Mouse (Mus musculus): ENCODE results near the gene Hyls1. TPM values are rescaled to one million over a fixed set of nuclear protein-coding genes. Genes with fewer than 3 reads are reported as not detected.

The Hyls1 gene
- total RNA-seq, 2 experiments from 2014 or later = 9.2 to 10.6 TPM

DNA sequence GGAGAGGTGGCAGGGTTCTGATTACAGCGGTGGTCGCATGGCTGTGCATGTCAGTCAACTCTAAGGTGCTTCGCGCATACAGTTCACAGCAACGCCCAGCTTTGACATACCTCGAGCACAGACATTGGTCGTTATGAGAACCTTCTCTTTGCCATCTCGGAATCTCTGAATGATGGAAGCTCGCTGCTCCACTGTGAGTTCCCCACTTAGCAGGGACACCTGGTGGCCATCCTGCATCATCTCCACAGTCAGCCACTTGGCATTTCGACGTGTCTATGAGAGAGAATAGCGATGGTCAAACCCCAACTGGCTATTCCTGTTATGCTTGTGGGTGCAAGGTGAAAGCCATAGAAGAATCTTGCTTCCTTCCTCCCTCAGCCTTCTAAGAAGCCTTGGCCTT, 24.5 kb downstream of the Hyls1 start:
- DNase-seq (ENCODE audit: low spot score in 2 of 2) = no peak

- DNase-seq (ENCODE audit: low spot score in 2 of 2) = no peak
Measured at GRCm38 (mm10) chr9:35544666-35545065, 25.5 kb downstream of the Hyls1 start.

GRCm38 (mm10) chr9:35543099-35543860, 26.9 kb downstream of the Hyls1 start:
- DNase-seq (ENCODE audit: low spot score in 2 of 2) = no peak

DNA sequence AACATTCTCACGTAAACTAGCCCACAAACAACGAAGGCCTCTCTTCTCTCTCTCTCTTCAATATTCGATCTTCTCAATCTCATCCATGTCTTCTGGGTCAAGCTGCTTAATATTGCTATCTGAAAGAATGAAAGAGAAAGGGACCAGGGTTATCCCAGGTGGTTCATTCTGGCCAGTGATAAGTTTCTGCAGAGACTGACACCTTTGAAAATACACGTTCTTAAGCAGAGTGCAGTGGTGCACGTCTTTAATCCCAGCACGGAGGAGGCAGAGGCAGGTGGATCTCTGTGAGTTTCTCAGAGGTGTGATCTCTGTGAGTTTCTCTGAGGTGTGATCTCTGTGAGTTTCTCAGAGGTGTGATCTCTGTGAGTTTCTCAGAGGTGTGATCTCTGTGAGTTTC, 28.3 kb downstream of the Hyls1 start:
- no peak for DNase-seq (ENCODE audit: low spot score in 2 of 2)

GRCm38 (mm10) chr9:35541488-35541887, 28.7 kb downstream of the Hyls1 start:
- DNase-seq (ENCODE audit: low spot score in 2 of 2) = peak; percentile 69 to 71

- DNase-seq (ENCODE audit: low spot score in 2 of 2) = no peak
Measured at GRCm38 (mm10) chr9:35541024-35541423, 29.2 kb downstream of the Hyls1 start.

DNA sequence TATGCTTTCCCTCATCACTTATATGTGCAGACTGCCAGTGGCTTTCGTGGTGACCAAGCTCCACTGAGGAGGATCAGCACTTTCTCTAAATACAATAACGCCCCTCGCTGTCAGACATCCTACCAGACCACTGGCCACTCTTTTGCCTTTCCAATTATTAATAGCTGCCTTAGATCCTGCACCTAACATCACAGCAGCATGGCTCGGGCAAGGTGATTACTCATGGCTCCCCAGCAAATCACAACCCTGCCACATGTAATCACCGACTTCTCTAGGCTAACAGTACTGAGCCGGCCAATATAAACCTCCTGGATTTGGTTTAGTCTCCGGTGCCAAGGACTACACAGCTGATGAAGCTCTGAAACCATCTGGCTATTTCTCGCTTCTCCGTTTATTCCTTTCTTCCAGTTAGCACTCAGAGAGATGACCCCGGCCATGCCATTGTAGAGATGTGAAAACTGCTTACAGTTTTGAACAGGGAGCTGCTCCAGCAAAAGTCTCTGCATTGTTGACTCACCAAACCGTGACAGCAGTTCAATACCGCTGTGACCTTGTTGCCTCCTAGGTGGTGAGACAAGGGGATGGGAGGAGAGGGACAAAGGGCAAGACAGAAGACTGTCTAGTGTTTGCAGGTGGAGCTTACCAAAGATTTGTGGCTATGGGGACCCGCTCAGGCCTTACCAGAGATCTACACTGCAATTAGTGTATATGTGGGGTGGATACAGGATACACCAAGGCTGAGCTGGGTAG, 31.0 kb downstream of the Hyls1 start:
- no peak for DNase-seq (ENCODE audit: low spot score in 2 of 2)

GRCm38 (mm10) chr9:35535876-35536275, 34.3 kb downstream of the Hyls1 start:
- DNase-seq (ENCODE audit: low spot score in 2 of 2) = no peak

GRCm38 (mm10) chr9:35535110-35535509, 35.1 kb downstream of the Hyls1 start:
- peak in 1 of 2 experiments; percentile 74 for DNase-seq (ENCODE audit: low spot score in 2 of 2)

GRCm38 (mm10) chr9:35533266-35533665, 36.9 kb downstream of the Hyls1 start:
- no peak for DNase-seq (ENCODE audit: low spot score in 2 of 2)

DNA sequence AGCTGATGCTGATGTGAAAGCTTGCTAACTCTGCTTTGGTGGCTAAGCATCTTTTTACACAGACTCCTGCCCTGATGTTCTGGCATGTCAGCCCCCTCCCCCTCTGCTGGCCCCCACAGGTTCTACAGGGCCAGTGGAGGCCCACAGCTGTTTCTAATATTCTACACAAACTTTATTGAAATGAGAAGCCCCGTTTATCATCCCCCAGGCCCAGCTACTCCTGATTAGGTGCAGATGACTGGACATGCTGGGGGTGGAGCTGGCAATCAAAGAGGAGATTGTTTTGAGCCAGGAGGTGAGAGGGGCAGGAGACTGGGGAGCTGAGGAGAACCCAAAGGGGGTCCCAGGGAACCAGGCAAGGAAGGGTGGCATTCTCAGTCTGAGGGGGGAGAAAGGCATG, 40.4 kb downstream of the Hyls1 start:
- no peak for DNase-seq (ENCODE audit: low spot score in 2 of 2)

DNA sequence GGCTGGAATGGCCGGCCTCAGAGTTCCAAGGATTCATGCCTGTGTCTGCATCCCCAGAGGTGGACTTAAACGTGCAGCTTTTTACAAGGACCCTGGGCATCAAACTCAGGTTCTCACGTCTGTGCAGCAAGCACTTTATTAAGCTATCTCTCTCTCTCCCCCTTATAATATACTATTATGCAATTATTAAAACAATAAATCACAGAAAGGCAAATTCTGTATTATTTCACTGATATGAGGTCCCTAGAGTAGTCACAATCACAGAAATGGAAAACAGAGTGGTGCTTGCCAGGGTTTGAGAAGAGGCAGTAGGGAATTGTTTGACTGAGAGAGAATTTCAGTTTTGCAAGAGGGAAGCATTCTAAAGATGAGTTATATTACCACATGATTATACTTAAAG, 41.1 kb downstream of the Hyls1 start:
- no peak for DNase-seq (ENCODE audit: low spot score in 2 of 2)

DNA sequence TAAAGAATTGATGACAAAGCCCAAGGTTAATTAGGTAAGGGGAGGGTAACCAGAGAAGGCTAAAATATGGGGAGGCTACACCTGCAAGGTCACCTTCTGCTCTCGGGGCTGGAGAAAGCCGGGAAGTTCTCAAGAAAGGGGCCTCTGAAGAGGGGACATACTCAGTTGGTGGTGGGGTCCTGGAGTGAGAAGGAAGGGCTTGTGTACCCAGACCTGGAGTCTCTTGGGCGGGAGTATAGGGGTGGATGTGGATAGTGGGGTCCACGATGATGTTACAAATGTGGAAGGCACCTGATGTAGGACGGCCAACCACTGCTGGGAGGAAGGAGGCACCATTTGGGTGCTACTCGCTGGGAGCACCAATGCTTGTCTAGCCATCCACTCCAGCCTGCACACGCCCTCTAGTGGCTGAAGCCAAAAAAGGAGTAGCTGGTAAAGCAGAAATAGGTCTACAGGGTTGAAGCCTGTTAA, 46.2 kb downstream of the Hyls1 start:
- DNase-seq (ENCODE audit: low spot score in 2 of 2) = peak; percentile 77 to 84

DNA sequence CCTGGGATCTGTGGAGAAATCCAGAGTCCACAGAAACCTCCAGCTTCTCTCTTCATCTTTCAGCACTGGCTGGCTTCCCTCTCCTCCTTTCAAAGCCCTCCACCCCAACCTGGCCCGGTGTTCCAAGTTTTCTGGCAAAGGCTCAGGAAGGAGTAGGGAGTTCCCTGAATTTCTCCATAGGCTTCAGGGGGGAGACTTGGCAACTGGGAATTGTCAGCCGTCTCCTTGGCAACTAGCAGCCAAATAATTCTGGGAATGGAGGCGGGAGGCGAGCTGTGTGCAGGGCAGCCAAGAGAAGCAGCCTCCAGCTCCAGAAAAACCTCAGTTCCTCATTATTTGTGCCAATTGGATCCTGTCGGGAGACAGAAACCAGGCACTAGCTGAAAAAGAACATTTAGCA, 46.7 kb downstream of the Hyls1 start:
- DNase-seq (ENCODE audit: low spot score in 2 of 2) = peak; percentile 41 to 70

GRCm38 (mm10) chr9:35522821-35523515, 47.2 kb downstream of the Hyls1 start:
- no peak for DNase-seq (ENCODE audit: low spot score in 2 of 2)

DNA sequence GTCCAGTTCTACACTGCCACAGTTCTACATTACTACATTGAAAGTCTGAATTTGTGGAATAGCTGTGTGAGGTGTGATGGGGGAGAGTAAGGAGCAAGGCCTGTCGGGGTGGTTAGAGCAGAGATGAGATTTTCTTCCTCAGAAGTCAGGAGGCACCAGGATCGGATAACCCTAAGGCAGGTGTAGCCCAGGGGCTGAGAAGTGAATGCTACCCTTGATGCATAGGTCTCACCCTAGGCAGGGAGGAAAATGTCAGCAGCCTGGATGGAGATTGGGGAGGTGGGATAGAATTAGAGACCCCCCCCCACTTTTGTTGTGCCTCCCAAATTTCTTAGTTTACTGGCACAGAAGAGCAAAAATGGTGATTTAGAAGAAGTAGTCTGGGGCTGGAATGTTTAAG, 48.0 kb downstream of the Hyls1 start:
- no peak for DNase-seq (ENCODE audit: low spot score in 2 of 2)

- no peak for DNase-seq (ENCODE audit: low spot score in 2 of 2)
Measured at GRCm38 (mm10) chr9:35520631-35521348, 49.4 kb downstream of the Hyls1 start.

GRCm38 (mm10) chr9:35518169-35518568, 52.0 kb downstream of the Hyls1 start, which contains the start of gene Gm1113:
TSS of gene Gm1113 (minus strand) at chr9:35518269.
- no peak for DNase-seq (ENCODE audit: low spot score in 2 of 2)

GRCm38 (mm10) chr9:35516711-35517110, 53.5 kb downstream of the Hyls1 start:
- no peak for DNase-seq (ENCODE audit: low spot score in 2 of 2)

DNA sequence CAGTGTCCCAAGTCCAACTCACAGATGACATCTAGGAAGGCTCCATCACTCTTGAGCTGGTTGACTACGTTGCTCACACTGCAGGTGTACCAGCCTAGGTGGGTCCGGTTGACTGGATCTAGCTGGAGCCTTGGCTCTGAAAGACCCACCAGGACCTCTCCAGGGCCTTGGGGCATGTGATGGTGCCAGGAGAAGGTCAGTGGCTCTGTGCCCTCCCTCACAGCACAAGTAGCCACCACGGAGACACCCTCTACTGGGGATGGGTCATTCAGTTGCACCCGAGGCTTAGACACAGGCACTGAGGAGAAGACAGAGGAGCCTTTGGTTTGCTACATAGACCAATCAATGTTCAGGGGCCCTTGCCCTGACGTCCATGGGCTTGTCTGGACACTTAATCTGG, 54.0 kb downstream of the Hyls1 start:
- DNase-seq (ENCODE audit: low spot score in 2 of 2) = no peak

- no peak for DNase-seq (ENCODE audit: low spot score in 2 of 2)
Measured at GRCm38 (mm10) chr9:35513900-35514299, 56.3 kb downstream of the Hyls1 start.

All from layer of hippocampus, postnatal 14 days (tissue).